Mouse (Mus musculus) stomach, postnatal 0 days (tissue): Measurements from ENCODE around the gene Unc50.

Experiments used
- CTCF ChIP-seq: IDR thresholded peaks from 2 replicates; pipeline ENCODE4 v1.5.1; 2016; ENCODE audit warnings: antibody characterized with exemption, low read depth, mild to moderate bottlenecking, moderate library complexity
- EP300 ChIP-seq: optimal IDR thresholded peaks from 2 replicates; pipeline ENCODE3; 2016; ENCODE audit warnings: antibody characterized with exemption

GRCm38 (mm10) chr1:37399734-37400133 lies 30.2 kb upstream of the Unc50 start:
- TF ChIP-seq CTCF: no peak
- TF ChIP-seq EP300: no peak
